Mouse (Mus musculus): ENCODE measurements around the gene Uhmk1.

DNA sequence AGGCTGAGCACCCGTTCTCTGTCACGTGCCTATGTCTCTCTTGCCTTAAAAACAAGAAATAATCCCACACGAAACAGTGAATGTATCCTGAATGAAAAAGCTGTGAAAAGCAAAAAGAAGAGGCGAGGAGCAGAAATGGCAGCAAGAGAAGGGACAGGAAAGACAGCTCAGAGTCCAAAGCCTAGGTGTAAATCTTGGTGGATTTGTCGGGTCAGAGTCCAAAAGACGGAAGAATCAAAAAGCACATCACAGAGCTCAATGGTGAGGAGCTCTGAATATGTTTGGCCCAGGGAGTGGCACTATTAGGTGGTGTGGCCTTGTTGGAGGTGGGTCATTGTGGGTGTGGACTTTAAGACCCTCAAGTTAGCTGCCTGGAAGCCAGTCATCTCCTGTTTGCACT, 8.8 kb downstream of the Uhmk1 start:
- TF ChIP-seq POLR2A (IDR thresholded peaks at IDR 0.05; ENCODE audit: extremely low read depth, insufficient read depth, low read length) (no peak), CTCF (IDR thresholded peaks at IDR 0.05; ENCODE audit: low read depth, low read length) (no peak)

All from liver, adult 2 months (tissue).